Mouse (Mus musculus): Measurements from ENCODE around the gene Smok3c.
"Not testable (repeated sequence)": the region's sequence is repeated elsewhere in the genome, so short reads cannot be mapped to it uniquely, and the experiment has no call there.

The Smok3c gene

GRCm38 (mm10) chr5:138104976-138105375, 52.0 kb downstream of the Smok3c start:
- DNase-seq, result no peak

- no peak for DNase-seq
These were observed 54.1 kb downstream of the Smok3c start for GRCm38 (mm10) chr5:138107130-138107529.

- DNase-seq, result not testable (repeated sequence)
These were observed 56.9 kb downstream of the Smok3c start for GRCm38 (mm10) chr5:138109847-138110396.
